Mouse (Mus musculus) mesoderm, embryonic 11.5 days (tissue): ENCODE measurements around the gene Fam161b.

Experiments
- DNase-seq: peaks from one replicate; pipeline ENCODE4 v3.0.0-alpha.2; 2012; ENCODE audit warnings: low read depth, low spot score

Gene Fam161b

DNA sequence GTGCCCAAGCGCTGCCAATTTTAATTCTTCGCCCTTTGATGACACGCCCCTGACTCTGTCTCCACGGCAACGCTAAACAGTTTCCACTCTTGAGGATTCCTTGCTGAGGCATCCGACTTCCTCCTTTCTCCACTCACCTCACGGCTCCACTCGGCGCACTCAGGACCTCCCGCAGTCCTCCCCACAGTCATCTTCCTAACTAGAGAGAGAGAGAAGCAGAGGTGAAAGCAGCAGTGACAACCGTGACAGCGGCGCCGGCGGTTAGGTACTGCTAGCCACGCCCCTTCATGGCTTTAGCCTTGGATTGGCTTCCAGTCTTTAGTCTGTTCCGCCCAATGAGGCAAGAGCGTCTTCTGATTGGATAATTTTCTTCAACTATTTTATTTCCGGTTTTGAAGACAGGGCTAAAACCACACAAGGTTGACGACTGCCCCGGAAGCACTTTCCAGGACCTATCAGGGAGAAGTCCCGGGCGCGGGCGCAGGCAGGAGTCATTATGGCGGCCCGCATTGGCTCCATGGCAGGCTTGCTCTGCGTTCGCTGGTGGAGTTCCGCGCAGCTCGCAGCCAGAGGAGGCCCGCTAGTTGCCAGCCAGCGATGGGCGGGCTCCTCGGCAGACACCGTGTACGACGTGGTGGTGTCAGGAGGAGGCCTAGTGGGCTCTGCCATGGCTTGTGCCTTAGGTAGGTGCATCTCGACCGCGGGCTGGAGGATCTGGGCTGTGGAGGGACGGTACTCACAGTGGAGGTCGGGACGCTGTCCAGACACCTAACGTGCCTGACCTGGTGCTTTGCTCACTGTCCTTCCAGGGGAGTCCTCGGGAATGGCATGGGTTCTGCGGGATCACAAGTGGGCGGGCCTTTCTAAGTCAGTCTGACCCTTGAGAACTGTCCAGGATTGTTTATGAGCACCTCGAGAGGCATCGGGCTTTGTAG lies at the start of gene Fam161b, which contains the start of gene Coq6:
Gene Fam161b (minus strand): TSS at position 279 of the 935 bp plus-strand sequence.
Gene Coq6 (plus strand): TSS at position 103 of the 935 bp plus-strand sequence.
- peak; percentile 97 for DNase-seq

DNA sequence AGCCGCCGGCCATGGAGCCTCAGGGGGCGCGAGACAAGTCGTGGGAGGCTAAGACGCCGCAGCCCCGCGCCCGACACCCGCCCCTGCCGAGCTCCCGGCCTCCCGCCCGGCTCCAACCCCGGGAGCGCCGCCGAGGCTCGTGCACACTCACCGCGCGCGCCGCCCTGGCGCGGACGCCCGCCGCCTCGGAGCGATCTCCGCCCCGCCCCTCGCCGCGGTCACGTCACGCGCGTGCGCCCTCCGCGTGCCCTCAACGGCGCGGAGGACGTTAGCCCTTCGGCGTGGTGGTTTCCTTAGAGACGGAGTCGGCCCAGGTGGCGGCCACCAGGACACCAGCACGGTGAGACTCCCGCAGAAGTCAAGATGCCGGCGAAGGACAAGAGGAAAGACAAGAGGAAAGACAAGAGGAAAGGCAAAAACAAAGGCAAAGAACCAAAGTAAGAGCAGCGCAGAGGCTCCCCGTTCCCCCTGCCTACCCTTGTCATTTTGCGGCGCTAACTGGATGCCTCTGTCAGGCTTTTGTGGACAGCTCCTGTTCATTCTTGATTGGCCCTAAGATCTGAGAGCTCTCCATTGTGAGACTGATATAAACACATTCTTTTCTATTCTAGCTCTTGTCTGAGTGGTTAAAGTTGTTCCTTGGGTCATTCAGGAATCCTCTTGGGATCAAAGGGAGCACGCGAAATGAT lies 47.3 kb upstream of the Fam161b start, which contains the start of the genes Entpd5 and Bbof1:
Gene Entpd5 (minus strand): TSS at position 211 of the 689 bp plus-strand sequence.
Gene Bbof1 (plus strand): TSS at position 253 of the 689 bp plus-strand sequence.
- peak; percentile 87 for DNase-seq

DNA sequence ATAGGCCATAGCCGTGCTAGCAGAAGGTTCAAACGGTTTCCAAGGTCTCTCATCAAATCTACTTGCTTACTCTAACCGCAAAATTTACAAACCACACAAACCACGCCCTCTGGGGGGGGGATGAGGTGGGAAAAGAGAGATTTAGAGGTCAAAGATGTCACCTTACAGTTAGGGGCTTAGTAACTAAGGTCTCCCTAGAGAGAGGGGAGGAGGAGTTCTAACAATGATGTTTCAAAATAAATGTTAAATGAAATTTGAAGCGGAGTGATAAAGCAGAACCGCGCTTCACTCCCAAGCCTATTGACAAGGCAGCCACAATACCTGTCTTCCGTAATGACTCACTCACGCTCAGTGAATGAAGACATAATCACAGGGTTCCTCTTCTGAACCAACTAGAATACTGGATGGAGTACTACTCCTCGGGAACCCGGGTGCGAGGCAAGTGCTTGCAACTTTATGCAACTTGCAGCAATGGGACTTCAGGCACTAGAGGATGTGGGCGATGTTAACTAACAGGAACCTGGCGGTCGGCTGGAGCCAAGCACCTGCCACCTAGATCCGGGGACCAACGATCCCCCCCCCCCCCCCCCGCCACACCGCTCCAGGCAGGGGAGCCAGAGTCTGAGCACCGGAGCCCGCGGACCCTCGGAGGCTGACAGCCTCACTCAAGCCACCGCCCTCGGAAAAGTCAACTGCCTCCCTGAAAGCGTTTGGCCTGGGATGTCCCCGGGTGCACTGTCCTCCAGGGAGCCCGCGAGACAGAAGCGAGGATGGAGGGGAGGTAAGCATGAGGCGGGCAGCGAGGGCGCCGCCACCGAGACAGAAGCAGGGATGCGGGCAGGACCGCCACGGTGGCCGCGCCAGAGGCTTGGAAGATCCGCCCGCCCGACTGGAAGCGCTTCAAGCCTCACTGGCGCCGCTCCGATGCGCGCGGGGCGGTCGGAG lies 46.5 kb upstream of the Fam161b start:
- peak; percentile 18 for DNase-seq

DNA sequence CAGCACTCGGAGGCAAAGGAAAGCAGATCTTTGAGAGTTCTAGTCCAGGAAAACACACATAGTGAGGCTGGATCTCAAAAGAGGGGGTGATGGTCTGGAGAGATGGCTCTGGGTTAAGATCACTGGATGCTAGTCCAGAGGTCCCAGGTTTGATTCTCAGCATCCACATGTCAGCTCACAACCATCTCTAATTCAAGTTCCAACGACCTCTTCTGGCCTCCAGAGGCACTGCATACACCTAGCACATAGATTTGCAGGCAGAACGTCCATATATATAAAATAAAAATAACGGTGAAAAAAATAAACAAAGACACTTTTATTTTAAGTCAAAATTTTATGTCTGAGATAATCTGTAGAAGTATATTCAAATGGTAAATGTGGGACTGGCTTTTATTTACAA lies 45.6 kb upstream of the Fam161b start:
- no peak for DNase-seq

DNA sequence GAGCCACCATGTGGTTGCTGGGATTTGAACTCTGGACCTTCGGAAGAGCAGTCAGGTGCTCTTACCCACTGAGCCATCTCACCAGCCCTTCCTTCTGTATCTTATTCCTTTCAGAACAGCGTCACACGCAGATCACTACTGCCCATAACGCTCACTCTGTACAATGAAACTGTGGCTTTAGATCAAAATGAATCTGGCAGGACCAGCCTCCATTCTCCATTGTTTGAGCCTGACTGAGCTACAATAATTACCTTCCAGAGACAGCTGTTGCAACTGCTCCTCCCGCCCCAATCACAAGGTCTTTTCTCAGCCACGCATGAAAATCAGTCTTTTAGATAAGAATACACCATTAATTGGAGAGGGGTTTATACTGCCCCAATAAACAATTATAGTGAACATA lies 42.9 kb upstream of the Fam161b start:
- no peak for DNase-seq

DNA sequence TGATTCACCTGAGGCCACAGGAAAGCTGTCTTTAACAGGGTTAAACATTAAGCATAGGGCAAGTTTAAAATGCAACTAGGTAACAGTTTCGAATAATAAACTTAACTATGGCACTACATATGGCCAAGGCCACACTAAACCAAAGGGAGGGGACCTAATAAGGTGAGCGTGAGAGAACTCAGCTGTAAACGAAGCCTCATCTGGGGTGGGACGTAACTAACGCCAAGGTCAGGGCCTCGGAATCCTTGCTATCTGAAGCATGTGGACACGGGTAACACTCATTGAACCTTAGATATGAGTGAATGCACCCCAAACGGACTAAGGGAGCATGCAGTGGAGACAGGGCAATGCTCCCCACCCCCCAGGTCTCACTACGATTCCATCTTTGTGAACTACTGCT lies 41.3 kb upstream of the Fam161b start:
- DNase-seq, result no peak

DNA sequence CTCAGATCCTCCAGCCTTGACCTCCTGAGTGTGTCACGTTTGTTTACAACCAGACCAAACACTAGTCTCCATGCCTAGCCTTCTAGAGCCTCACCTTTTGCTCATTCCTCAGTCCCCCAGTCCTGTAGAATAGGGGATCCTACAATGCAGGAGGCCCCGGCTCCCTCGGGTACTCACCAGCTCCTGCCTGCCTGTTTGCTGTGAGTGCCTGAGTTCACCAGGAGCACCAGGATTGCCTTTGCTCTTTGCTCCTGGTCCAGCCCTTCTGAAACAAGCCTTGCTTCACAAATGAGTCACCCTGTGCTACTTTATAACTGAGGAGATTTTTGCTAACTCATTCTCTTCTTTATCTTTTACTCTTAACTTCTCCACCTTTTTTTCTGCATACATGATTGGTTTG lies 39.0 kb upstream of the Fam161b start:
- no peak for DNase-seq

DNA sequence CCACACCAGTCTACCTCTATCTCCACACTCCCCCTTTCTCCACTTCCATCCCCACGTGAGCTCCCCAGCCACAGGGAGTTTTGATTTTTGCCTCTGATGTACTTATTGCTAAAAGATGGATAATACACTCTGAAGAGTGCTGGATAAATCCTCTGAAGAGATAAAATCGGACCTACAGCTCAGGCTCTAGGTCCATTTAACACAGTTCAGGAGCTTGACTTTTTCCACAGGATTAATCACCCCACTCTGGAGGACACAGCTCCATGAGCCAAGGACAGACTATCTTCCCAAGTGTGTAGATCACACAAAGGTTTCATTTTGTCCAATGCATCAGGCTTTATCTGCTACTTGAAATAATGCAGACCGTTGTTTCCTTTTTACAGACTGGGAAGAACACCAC lies 38.4 kb upstream of the Fam161b start:
- no peak for DNase-seq

DNA sequence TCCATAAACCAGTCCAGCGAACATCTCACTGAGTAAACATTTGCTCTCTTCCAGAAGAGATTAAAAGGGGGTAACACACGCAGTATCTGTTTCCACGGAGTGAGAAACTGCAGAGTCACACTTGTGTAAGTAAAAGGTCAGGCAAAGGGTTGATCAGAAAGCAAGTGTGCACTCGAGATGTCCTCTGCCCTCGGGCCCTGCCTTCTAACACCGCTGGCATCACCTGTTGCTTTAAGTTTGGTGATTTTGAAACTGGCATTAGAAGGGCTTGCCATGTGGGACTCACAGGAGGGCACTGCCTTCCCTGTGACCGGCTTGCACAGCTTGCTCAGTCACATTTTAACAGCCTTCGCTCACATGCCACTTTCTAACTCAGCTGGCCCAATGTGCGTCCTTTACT lies 38.0 kb upstream of the Fam161b start:
- DNase-seq, result no peak

DNA sequence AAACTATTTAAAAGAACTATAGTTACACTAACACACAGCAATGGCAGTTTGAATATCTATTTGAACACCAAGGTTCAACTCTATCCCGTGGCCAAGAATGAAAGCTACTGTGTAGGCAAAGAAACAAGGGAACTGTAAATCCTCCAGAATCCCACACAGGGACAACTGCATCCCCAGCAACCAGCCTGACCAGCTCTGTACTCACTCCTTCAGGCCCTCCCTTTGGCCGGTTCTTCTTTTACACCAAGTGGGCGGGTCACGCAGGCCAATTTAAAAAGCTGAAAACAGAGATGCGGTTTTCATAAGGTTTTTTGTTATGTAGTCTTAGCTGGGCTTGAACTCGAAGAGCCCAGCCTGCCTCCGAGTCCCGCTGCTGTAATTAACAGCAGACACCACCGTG lies 37.5 kb upstream of the Fam161b start:
- DNase-seq, result no peak

DNA sequence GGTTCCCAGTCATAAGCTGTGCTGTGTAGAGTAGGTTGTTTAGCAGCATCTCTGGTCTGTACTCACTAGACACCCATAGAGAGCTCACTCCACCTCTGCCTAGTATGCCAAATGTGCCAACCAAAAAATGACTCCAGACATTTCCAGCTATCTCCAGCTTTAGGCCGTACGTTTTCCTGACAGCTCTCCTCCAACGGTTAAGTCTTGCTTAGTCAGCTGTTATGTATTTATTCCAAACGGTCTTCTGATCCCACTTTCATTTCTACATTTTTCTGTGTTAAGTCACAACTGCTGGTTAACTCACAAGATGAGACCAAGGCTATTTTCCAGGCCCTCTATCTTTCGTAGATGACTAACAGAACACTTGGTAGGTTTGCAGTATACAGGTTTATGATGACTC lies 37.0 kb upstream of the Fam161b start:
- no peak for DNase-seq

DNA sequence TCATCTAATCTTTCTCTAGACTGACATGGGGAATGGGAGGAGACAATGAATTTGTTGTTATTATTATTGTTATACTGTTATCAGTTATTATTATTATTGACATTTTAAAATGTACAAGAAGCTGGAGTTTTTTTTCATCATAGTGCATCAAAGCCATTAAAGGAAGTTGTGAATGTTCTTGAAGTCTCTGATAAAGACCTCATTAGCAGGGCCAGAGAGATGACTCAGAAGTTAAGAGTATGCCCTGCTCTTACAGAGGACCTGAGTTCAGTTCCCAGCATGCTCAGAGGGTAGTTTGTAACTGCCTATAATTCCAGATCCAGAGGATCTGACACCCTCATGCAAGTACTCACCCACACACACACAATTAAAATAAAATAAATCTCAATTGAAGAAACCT lies 36.1 kb upstream of the Fam161b start:
- no peak for DNase-seq

DNA sequence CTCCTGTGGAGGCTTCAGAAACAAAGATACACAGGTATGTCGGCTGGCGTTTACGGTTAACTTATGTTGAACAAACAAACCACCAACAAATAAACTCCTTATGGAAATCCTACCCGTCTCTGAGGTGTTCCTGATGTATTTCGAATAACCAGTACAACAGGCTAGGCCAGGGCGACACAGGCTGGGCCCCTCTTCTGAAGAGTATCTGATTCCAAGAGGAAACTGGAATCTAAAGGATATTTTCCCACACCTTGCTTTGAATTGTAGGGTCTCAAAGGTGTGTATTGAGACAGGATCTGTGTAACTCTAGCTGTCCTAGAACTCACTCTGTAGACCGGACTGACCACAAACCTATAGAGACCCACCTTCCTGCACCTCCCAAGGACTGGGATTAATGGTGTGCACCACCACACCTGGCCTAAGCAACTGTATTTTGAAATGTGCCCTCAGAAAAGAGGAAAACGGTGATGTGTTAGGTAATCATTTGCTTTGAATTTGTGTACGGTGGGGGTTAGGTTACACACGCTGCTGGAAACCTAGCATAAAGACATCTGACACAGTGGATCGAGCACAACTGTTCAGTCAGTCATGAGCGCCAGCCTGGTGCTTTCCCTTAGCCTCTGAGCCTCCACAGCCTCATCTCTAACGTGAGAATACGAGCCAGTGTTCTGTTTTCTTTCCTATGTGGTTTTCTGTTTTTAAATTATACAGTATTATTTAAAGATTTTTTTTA lies 35.5 kb upstream of the Fam161b start:
- DNase-seq, result no peak

DNA sequence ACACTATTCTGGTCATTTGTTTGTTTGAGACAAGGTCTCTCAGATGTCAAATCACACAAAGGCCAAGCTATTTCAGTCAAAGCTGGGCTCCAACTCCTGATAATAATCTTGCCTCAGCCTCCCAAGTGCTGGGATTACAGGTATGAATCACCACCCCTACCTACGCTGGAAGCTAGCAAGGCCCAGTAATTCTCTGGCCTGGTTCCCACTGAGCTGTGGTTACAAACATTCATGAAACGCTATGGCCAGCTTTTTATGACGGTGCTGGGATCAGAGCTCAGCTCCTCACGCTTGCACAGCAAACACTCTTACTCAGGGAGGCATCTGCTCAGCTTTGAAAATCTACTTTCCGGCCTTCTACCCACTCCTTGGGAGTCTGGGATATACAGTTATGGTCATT lies 32.2 kb upstream of the Fam161b start:
- DNase-seq, result no peak

DNA sequence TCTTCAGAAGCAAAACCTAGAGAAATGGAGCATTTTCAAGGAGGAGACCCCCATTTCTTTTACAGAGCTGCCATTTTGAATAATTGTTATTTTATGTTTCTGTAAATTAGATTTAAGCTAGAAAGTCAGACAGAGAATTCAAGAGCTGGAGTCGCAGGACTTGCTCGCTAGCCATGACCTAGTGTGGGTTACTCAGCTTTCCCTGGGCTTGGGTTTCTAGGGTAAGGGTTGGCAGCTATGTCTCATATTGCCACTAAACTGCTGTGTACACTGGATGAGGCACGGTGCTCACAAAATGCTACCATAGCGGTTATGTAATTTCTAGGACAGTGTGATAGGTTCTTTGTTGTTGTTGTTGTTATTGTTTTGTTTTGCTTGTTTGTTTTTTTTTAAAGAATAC lies 31.0 kb upstream of the Fam161b start:
- DNase-seq, result no peak

DNA sequence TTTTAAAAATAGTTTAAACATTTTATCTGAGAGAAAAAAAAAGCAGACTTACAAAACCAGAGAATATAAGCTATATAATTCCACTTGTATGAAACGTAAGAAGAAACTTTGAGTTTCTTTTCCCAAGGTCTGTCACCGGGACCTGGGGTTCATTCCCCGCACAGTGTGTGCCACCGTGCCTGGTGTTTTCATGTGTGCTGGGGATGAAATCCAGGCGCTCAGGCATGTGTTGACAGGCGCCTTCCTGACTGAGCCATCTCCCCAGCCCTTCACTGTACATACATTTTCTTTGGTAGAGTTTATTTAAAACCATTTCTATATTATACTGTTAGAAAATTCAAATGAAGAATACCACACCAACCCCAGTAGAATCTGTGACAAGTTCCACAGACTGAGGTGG lies 28.7 kb upstream of the Fam161b start:
- DNase-seq, result no peak

DNA sequence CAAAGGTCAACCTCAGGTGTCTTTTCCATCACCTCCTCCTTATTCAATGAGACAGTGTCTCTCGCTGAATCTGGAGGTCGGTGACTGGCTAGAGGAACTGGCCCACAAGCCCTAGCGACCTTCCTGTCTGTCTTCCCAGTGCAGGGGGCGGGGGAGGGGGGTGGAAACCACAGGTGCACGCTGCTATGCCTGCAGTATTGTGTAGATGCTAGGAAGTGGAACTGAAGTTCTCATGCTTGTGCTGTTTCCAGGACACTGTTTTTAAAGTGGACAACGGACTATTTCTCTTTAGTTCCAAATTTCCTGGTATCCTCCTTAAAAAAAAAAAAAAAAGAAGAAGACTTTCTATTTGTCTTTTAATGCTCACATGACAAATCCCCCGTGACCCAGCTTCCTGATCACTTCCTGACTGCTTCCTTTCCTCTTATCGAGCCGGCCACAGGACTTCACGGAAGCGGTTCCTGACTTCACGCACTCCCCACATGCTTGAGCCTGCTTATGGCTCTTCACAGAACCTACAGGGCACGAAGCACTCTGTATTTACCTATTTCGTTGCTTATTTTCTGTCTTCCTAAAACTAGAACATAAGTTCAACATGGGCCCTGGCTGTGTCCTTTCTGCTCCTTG lies 27.3 kb upstream of the Fam161b start:
- no peak for DNase-seq

DNA sequence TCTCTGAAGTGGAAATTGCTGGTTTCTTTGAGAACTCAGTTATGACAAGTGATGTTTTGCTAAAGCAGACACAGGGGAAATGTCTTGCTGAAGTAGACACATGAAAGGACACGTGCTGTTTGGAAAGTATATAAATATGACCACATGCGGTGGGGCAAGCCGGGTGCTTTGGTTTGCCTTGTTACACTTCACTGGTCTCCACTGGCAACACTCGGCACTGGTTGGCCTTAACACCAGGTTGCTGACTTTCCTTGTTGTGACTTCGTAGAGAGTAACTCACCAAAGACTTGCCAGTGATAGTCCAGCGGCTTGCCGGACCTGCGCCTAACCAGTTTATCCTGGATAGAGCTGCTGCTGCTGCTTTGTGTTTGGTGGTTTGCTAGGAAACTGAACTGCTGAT lies 26.5 kb upstream of the Fam161b start:
- no peak for DNase-seq

DNA sequence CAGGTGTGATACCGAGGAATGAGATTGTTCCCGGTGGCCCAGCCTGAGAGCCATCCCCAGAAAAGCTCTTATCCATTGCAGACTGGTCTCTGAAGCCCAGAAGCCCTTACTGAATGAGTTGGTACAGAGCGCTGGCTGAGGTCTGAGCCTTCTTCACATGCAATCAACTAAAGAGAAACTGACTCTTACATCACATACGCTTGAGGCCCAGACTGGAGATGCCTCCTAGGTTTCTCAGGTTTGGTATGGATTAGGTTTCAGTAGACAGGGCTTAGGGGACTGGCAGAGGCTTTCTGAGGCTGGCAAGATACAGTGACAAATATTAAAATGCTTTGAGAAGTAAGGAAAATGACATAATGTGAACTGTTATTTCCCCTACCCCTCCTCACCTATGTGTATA lies 23.8 kb upstream of the Fam161b start:
- DNase-seq, result no peak

DNA sequence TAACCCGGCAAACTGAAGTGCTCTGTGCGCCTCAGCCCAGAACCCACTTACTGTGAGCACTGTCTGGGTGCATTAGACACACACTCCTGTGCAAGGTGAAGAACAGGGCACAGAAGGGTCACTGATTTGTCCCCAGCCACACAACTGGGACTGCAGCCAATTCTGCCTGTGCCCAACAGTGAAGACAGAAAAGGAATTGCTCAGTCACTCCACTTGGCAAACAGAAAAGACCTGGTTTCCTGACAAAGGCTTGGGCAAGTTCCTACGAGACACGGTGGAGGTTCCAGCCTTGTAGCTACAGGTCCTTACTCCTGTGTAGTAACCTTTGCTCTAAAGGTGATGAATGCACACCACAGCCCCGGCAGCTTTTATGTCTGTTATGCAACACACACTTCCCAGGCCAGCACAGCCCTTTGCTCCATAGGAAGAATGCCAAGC lies 23.0 kb upstream of the Fam161b start:
- no peak for DNase-seq
